Mouse (Mus musculus): Measurements from ENCODE around the gene Dthd1.

DNA sequence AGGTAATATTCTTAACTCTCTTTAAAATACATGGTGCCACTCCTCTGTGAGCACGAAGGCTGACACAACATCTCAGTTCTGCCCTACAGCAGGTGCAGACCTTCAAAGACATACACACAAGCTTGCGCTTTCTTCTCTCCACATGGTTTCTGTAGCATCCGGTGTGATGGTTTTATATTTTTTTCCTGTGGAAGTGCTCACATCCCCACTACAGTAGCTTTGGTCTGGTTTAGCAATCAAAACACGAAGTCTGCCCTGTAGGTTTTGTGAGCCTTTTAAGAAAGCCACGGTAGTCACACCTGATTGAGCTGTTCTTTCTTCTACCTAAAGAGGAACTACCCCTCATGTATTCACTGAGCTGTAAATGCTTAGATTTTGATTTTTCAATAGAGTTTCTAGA is 34.9 kb upstream of the Dthd1 start:
- TF ChIP-seq CTCF (IDR thresholded peaks at IDR 0.05; ENCODE audit: borderline replicate concordance, control insufficient read depth, extremely low read depth, insufficient read depth, low read length, poor library complexity) (no peak), POLR2A (IDR thresholded peaks at IDR 0.05; ENCODE audit: control insufficient read depth, extremely low read depth, insufficient read depth, low read length, poor library complexity) (no peak)

Measured in thymus, adult 2 months (tissue).